Mouse (Mus musculus) mature B cell (primary cell): ENCODE results near the gene Wdfy1.

Source experiments
- in situ Hi-C: fragments of 300-500 bp; cut with MboI; formaldehyde crosslinking; loops from 2 replicates; pipeline ENCODE4 v1.14.3; 2019

Wdfy1 gene

DNA sequence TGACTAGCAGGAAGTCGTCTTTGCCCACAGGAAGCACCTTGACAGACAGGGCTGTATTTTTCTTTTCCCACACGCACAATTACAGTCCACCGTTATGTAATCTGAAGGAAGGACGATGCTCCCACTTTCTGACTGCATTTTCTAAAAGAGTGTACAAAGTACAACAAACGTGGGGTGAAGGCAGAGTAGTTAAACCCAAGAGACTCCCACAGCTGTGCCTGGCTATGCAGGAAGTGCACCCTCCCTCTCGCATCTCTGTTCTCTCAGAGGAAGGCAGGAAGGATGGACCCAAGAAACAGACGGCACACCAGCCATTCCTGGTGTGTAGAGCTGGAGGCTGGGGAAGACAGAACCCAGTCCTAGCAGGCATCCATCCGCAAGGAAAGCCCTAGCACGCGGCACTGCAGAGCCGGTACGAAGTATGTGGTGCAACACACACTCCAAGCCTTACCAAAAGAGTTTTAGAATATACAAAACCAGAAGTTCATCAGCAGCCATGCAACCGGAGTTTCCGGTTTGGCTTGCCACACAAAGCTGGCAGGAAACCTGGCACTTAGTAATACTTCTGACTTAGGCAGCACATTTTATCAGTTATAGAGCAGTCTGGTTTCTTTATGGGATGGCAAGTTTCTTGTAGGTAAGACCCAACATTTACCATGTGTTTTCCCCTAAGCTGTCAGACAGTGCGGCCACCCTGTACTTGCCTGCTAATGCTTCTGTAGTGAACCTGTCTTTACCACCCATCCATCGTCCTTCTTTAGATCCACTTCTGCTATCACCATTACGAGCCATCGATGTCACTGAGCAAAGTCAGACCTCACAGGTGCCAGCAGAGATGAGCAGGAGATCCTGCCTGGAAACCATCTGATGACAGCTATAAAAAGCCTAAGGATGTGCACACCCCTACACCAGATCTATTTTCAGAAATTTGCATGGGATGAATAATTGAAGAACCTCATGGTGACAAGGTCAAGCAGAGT lies 64.5 kb downstream of the Wdfy1 start:
- in situ Hi-C loops, result no loop called here

DNA sequence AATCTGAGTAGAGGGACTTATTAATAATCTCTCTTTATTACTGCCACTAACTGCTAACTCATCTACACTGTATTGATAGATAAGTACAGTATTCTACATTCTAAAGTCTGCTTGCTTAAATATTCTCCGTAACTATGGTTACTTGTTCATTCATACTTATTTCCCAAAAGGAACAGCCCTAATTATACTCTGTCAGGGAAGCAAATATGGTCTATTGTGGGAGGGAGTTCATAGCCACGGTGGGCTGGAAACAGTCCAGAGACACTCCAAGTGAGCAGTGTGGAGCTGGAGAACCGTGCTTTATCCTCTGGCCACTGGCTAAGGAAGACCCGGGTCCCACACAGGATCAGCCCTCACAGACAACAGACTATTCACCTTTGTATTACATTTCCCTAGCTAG lies 65.3 kb downstream of the Wdfy1 start:
- in situ Hi-C loops, result no loop called here

DNA sequence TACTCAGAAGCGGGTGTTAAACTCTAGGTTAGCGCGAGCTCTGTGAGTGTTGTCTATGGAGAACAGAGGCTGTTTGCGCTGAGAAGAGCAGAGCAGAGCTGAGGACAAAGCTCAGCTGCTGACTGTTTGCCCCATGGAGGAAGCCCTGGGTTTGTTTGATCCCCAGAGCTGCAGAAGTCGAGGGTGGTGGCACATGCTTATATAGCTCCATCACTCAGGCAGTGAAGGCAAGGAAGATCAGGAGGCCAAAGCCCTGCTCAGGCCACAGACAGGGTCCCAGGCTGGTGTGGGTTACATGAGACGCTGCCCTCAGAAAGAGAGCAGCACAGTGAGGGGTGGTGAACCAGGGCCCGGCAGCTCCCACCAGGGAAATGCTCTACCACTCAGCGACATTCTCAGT lies 65.7 kb downstream of the Wdfy1 start:
- in situ Hi-C loops, result no loop called here

DNA sequence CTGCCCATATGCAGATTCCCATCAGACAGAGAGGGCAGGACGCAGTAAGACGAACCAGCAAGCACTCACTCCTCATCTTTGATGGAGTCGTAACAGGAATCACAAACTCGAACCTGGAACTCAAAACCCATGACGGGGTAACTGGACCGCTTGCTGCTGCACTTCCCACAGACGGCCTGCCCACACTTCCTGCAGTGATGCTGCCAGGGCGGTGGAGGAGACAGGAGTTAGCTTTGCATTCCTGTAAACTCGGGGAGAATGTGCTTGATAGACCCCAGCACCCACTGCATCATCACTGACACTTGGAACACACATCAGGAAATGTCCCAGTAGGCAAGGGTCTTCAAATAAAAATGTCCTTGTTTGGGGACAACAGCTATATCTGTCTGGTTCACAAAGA lies 68.6 kb downstream of the Wdfy1 start:
- in situ Hi-C loops, result no loop called here

DNA sequence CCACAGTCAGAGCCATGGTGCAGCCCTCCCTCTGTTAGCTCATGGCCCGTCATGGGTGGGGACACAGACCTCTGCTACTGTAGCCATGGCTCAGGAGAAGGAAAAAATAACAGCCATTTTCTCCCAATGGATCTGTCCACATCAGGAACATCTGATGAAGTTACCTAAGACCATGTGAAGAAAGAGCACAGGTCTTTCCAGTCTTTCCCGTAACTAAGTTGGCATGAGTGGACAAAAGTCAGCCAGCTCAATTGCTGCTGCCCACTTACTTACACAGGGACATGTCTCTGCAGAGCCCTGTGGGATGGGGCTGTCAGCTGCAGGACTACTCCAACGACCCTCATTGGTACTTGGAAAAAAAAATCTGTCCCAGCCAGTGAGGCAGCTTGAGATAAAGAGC lies 69.2 kb downstream of the Wdfy1 start:
- in situ Hi-C loops, result no loop called here

DNA sequence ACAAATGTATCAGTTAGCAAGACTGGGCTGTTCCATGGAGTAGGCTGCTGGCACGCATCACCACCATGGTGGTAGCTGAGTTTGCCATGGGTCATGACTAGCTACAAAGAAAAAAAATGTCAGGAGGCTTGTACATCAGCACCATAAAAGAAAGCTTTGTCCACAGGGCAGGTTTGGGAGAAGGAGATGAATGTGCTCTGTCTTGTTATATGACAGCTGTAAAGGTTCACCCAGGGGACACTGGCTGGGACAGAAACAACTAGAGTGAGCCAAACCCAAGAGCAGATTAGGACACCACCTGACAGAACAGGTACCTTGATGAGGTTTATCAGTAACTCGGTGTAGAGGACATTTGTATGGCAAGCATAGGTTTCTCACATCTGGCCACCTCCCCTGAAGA lies 71.3 kb downstream of the Wdfy1 start:
- in situ Hi-C loops, result no loop called here

DNA sequence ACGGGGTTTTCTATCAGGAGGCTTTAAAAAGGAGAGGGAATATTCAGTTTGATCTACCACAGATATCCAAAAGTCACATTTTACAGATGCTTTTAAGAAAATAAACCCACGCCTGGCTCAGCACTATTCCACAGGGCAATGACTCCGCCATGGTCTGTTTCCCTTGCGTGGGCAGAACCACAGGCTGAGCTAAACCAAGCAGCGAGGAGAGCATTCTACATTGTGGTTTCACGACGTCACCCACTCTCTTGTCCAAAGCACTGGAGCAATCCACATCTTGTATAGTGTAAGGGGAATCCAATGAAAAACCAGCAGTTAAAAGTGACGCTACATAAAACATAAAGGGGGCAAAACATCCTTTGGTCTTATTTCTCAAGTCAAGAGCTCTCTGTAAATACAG lies 72.4 kb downstream of the Wdfy1 start:
- in situ Hi-C loops, result no loop called here

DNA sequence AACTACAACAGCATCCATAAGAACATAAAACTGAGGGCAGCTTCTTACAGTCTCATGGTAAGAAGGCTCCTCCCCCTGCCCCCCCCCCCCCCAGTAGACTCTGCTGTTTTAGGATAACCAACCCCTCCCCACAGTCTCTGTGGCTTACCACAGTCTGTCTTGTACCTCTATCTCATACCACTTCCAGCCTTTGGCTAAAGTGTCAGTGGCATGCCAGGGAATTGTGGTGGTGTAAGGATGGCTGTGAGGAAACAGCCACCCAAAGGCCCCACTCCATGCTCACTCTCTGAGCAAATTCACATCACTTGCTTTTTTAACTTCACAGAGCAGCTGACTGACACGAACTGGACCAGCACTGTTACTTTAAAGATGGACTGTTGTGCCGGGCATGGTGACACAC lies 77.4 kb downstream of the Wdfy1 start:
- in situ Hi-C loops, result loop anchor here (25.0 kb wide), 2 partner anchors 961 to 1161 kb away; no protein-coding TSS in a partner anchor

DNA sequence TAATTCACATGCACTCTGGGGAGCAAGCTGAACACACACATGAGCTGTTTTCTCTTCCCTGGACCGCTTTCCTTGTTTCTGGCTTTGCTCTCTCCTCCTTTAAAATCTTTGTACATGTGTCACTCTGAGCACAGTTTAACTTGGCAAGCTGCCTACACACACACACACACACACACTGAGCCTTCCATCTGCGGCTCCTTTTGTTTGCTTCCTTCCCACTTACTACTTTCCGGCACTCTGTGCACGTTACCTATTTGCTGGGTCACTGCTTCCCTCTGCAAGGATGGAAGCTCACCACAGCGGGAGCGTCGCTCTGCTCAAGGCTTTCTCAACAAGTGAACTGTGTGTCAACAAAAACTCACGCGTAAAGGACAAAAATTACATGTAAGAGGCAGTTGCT lies 78.6 kb downstream of the Wdfy1 start:
- in situ Hi-C loops, result loop anchor here (25.0 kb wide), 2 partner anchors 960 to 1160 kb away; no protein-coding TSS in a partner anchor

DNA sequence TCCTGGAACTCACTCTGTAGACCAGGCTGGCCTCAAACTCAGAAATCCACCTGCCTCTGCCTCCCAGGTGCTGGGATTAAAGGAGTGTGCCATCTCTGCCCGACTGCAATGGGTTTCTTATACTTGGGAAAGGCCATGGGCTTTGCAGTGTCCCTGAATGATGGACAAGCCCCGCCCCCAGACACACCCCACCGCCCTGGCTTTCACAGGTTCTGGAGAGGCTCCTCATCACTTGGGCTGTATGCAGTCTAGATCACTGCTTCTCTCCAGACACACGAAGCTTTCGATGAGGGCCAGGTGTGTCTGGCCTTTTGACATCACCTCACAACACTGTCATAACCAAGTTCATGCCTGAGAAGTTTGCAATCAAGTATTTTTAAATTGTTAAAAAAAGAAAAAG lies 79.0 kb downstream of the Wdfy1 start:
- in situ Hi-C loops, result loop anchor here (25.0 kb wide), 2 partner anchors 960 to 1160 kb away; no protein-coding TSS in a partner anchor

DNA sequence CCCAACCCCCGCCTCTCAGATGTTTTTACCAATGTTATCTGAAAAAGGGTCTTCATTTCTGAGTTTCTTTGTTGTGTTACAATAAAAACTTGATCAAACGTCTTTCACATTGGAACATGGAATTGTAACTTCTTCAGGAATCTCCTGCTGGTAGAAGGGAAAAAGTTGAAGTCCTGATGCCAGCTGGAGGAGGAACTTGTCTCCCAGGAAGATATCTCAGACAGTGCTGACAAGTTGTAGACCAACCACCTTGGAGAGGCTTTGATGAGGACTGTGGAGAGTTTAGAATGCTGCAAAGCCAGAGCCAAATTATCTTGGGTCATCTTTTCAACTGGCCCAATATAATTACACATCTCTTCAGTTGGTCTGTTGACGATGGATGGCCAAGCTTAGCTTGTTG lies 83.5 kb downstream of the Wdfy1 start:
- in situ Hi-C loops, result loop anchor here (25.0 kb wide), 2 partner anchors 955 to 1155 kb away; no protein-coding TSS in a partner anchor

DNA sequence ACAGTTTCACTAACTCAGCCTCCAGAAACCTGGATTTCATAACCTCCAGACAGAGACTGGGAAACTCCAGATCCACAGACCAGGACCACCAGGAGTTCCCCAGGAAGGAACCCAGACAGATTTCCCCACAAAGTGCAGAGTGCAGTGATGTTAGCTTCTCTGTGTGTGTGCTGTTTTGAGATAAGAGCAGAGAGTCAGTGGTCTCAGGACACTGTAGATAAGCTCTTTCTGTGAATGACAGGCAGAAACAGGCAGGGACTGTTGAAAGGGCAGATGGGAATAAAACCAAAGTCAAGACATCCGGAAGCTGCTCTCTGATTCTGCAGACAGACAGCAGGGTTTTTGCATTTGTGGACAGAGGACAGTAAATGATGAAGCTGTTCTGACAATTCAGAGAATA lies 88.7 kb downstream of the Wdfy1 start:
- in situ Hi-C loops, result loop anchor here (25.0 kb wide), 2 partner anchors 950 to 1150 kb away; no protein-coding TSS in a partner anchor

DNA sequence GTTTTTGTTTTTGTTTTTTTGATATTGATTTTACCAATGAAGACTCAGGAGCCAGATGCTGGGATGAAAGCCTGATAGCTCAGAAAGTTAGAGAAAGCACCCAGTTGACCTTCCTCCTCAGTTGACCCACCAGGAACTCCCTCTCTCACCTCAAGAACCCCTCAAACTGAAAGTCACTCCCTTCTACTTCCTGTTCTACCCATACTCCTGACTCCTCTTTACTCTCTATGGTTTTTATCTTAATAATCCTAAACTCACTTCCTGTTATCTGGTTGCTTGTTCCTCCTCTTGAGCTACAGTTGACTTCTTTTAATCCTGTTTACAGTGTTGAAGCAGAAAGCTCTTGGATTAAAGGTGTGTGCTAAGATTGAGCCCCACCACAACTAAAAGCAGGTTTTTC lies 91.9 kb downstream of the Wdfy1 start:
- in situ Hi-C loops, result loop anchor here (25.0 kb wide), 2 partner anchors 947 to 1147 kb away; no protein-coding TSS in a partner anchor

DNA sequence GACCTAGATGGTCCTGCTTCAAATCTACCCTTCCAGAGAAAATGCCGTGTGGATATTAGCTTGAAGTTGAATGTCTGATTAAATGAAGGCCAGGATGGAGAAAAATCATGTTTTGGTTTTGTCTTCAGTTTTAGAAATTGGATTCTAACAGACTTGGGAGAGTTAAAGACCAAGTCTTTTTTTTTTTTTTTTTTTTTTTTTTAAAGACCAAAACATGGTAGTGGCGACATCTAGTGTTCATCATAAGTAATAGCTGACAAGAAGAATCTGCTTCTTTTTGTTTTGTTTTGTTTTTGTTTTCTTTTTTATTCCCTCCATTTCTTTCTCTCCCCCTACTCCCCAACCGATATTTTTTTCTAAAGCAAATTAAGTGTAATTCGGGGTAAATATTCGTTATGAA lies 93.0 kb downstream of the Wdfy1 start:
- in situ Hi-C loops, result loop anchor here (25.0 kb wide), 2 partner anchors 946 to 1146 kb away; no protein-coding TSS in a partner anchor

DNA sequence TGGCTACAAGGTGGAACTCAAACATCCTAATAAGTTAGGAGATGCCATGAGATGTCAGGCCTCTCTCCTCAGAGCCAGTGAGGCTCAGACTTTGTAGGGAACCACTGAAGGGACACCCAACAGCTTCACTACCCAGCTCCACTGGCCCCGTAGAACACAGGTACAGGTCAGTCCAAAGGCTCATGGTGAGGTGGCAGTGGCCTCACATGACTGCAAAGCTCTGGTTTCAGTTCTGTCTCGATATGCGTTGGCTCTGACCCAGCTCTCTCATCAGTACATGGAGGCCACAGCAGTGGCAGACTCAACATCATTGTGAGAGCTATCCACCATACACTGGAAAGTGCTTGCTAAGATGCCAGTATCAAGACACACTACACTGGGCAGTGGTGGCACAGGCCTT lies 95.2 kb downstream of the Wdfy1 start:
- in situ Hi-C loops, result loop anchor here (25.0 kb wide), 2 partner anchors 943 to 1143 kb away; no protein-coding TSS in a partner anchor

DNA sequence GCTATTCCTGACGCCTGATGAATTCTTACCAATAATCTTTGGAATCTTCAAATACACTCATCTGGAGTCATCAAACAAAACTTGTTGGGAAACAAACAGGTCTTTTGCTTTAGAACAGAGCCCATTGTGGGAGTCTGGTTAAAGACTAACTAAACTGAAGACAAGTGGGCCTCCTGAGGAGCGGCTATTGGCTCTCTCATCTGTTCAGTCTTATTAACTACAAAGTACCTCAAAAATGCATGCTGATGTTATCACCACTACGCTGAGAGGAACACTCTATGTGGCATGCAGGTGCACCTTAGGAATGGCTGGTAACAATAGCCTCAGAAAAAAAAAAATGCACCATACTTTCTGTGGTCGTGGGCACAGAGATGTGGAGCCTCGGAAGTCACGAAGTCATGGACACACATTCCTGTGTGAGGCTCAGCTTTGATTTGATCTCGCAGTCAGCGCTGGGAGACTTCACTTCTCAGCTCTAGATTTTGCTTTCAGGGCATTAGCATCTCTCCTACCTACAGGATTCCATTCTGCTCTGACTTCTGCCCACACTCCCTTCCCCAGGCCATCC lies 97.7 kb downstream of the Wdfy1 start:
- in situ Hi-C loops, result loop anchor here (25.0 kb wide), 2 partner anchors 941 to 1141 kb away; no protein-coding TSS in a partner anchor

DNA sequence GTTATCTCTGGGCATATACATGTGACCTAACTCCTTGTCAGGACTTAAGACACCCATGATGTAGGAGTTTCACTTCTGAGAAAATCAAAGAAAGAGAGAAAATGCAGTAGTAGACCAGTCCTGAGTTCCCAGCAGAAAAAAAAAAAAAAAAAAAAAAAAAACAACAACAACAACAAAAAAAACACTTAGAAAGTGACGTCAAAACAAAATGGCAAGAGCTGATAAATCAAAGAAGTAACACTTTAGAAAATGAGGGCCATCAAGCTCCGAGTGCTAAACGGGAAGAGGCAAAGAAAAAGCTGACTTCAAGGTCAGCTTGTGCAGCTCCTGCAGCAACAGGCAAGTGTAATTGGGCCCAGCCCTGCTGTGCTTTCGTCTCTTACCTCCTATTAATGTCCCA lies 100.2 kb downstream of the Wdfy1 start:
- in situ Hi-C loops, result loop anchor here (25.0 kb wide), 2 partner anchors 938 to 1138 kb away; no protein-coding TSS in a partner anchor

DNA sequence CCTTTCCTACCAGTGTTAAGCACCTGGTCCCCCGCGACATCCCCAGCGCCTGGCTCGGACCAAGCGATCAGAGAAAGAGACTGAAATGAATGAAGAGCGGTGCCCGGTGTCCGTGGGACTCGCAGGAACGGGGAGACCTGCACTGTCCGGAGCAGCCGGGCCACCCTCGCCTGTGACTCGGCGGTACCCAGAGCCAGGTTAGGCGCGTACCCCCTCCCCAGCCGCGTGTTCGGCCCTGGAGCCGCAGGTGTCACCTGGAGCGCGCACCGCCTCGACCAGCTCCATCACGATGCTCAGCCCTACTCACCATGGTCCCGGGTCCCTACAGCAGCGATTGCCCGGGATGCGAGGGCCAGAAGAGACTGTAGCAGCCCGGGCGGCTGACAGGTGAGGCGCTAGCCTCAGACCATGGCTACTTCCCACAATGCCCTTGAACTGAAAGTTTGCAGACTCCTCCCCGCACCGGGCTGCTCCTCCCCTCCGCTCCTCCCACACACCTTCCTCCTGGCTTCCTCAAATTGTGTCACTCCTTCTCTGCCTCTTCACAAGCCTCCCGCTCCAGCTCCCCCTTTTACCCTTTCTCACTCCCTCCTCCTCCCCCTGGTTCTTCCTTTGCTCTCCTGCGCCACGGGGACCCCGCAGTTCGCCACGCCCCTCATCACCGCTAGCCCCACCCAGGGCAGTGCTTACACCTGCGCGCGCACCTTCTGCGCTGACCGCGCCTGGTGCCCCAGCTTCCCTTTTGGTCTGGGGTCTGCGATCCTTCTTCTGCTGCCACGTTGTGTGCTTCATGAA lies 104.2 kb downstream of the Wdfy1 start, which contains the start of gene Ap1s3:
Ap1s3 (minus strand) TSS at position 430 of the 795 bp plus-strand sequence.
- in situ Hi-C loops, result no loop called here

DNA sequence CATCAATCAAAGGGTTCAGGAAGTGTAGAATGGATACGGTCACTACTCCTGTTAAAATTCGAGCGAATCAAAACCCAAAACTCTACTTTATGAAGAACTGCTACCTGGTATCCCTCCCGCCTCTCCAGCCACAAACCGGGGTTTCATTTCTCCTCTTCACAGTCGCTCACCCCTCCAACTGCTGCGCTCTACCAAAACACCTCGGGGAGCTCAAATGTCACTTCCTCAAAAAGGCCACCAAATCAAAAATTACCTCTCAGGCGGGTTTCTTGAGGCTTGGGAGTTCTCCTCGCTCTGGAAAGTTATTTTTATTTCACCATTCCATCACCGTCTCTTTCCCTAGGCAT lies 104.8 kb downstream of the Wdfy1 start:
- in situ Hi-C loops, result no loop called here

DNA sequence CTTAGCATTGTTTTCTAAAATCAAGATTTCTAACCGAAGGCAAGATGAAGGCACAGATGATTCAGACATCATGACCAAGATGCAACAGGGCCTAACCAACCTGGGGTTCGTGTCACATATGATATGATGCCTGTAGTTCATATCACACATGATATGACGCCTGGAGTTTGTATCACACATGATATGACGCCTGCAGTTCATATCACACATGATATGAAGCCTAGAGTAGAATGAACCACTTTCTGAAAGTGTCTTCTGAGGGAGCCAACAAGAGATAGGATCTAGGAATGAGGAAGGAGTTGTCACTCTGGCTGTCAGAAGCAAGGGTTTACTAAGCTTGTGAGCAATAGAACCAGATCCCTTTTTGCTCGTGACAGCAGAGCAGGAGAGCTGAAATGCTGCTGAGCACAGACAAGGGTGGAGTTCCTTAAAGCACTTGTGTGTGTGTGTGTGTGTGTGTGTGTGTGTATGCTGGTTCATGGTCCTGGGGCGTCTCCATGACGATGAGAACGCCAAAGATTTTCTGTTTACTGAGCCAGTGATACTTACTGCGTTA lies 106.4 kb downstream of the Wdfy1 start:
- in situ Hi-C loops, result no loop called here

DNA sequence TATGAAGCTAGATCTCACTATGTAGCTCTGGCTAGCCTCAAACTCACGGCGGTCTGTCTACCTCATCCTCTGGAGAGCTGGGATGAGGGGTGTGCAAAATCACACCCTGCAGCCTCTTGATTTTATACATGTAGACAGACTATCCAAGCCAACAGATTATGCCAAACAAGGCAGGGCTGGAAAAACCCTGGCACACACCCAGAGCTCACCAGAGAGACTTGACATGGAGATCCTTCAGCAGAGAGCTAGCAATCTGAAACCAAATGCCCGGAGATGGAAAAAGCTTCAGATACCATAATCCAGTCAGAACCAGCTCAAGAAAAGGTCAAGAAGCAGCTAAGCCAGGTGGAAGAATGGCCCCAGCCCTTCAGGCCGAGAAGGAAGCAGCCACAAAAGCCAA lies 111.0 kb downstream of the Wdfy1 start:
- in situ Hi-C loops, result no loop called here
